Mouse (Mus musculus) forebrain, embryonic 16.5 days (tissue): ENCODE measurements around the gene Plppr3. TPM values are rescaled to one million over a fixed set of nuclear protein-coding genes. Genes with fewer than 3 reads are reported as not detected.

Source experiments
- ATAC-seq: fragments of 200-750 bp; cut with Nextera tagmentation; 2 replicates; pipeline ENCODE4 v1.8.0; 2017; ENCODE audit warnings: mild to moderate bottlenecking, moderate library complexity
- H3K27ac ChIP-seq: fragments of 300-500 bp; sonication (generic); 2 replicates; pipeline ENCODE4 v1.5.1; 2014; ENCODE audit warnings: low read length, control low read depth
- H3K27me3 ChIP-seq: fragments of 300-500 bp; sonication (generic); replicated peaks from 2 replicates; pipeline ENCODE4 v1.6.1; 2014; ENCODE audit warnings: low read length; ENCODE audit not compliant: control insufficient read depth, insufficient read depth
- H3K36me3 ChIP-seq: fragments of 300-500 bp; sonication (generic); 2 replicates; pipeline ENCODE4 v1.6.1; 2014; ENCODE audit not compliant: control insufficient read depth, insufficient read depth
- H3K4me1 ChIP-seq: fragments of 300-500 bp; sonication (generic); replicated peaks from 2 replicates; pipeline ENCODE4 v1.6.1; 2014; ENCODE audit warnings: low read length; ENCODE audit not compliant: control insufficient read depth, insufficient read depth
- H3K4me2 ChIP-seq: fragments of 300-500 bp; sonication (generic); 2 replicates; pipeline ENCODE4 v1.6.1; 2014; ENCODE audit warnings: mild to moderate bottlenecking, low read length, control low read depth
- H3K4me3 ChIP-seq: fragments of 300-500 bp; sonication (generic); replicated peaks from 2 replicates; pipeline ENCODE4 v1.5.1; 2014; ENCODE audit warnings: mild to moderate bottlenecking, low read length, control low read depth
- H3K9ac ChIP-seq: fragments of 300-500 bp; sonication (generic); replicated peaks from 2 replicates; pipeline ENCODE4 v1.6.1; 2014; ENCODE audit warnings: low read depth, low read length, control low read depth
- H3K9me3 ChIP-seq: fragments of 300-500 bp; sonication (generic); 2 replicates; pipeline ENCODE4 v1.6.1; 2016; ENCODE audit warnings: low read length; ENCODE audit not compliant: control insufficient read depth
- WGBS: fragments of 180-500 bp; shearing (Covaris S2); extraction: QIAGEN DNeasy Blood & Tissue Kit; methylation state at CpG from one replicate; pipeline ENCODE4 v1.1.7; 2014; 5-methylcytosine and 5-hydroxymethylcytosine counted together
- polyA plus RNA-seq: library from polyadenylated mRNA; unstranded; fragments of >200 nt; fragmentation: Nextera tagmentation; extraction: Ambion mirVana; gene quantifications from 2 replicates; pipeline ENCODE4 v1.2.1, GENCODE M21; 2015

The Plppr3 gene
- polyA plus RNA-seq, 1 experiment from 2014 or later, result 495 TPM

DNA sequence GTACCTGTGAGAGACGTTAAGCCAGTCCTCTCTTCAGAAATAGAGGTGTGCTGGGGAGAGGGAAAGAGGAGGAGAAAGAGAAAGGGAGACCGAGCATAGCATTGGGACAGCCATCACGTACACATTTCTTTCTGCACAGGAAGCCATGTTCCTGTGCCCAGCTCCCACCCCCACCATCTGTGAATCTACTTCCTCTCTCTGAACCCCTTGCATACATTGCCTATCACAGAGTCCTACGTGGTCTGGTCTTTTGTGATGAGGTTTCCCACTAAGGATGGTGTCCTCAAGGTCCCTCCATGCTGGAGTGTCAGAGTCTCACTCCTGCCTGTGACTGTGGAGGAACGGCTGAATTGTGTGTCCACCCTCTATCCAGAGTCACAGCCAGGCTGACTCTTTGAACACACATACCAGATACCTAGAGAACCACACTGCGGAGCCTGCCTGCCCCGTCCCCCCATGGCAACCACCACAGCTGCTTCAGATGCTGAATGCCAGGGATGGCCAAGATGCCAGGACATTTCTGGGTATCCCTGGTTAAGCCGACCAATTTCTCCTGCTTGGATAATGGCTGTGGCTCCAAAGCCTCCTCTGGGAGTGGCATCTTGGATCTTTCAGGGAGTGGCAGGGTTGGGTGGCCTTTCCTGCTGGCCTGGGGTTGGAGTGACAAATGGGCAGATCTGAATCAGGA is 24.3 kb downstream of the Plppr3 start:
- H3K36me3 ChIP-seq, result no peaks in the 10 kb centered on the region
- 85% methylated on average over 8 of the region's 8 CpGs for WGBS
- peaks cover 23% of the 10 kb centered on the region for H3K4me1 ChIP-seq
- no peak overlapping the region for H3K27ac ChIP-seq
- no peak for ATAC-seq
- no peaks in the 10 kb centered on the region for H3K27me3 ChIP-seq
- no peak overlapping the region for H3K4me2 ChIP-seq
- no peak overlapping the region for H3K4me3 ChIP-seq
- no peak overlapping the region for H3K9ac ChIP-seq
- no peaks in the 10 kb centered on the region for H3K9me3 ChIP-seq

DNA sequence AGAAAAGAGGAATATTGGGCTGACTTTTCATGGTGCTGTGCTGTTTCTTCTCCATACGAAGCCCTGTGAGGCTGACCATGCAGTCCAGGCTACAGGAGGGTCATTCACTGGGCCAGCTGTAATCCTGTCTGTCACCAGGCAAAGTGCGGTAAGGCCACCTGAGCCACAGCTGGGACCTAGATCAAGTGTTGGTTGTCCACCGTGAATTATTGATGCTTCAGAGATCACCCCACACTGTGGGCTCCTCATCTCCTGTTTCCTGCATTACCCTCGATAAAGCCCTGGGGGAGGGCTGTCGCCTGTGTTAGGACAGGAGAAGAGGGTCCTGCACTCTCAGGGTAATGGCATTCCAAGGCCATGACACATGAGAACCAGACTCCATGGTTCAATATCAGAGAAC is 27.9 kb downstream of the Plppr3 start:
- Histone ChIP-seq H3K27me3 (no peaks in the 10 kb centered on the region), H3K9ac (no peak overlapping the region), H3K4me2 (no peak overlapping the region), H3K9me3 (no peaks in the 10 kb centered on the region), H3K36me3 (no peaks in the 10 kb centered on the region), H3K4me3 (no peak overlapping the region), H3K27ac (no peak overlapping the region), H3K4me1 (peaks cover 7% of the 10 kb centered on the region)
- WGBS, result 73% methylated on average over 5 of the region's 5 CpGs
- no peak for ATAC-seq

DNA sequence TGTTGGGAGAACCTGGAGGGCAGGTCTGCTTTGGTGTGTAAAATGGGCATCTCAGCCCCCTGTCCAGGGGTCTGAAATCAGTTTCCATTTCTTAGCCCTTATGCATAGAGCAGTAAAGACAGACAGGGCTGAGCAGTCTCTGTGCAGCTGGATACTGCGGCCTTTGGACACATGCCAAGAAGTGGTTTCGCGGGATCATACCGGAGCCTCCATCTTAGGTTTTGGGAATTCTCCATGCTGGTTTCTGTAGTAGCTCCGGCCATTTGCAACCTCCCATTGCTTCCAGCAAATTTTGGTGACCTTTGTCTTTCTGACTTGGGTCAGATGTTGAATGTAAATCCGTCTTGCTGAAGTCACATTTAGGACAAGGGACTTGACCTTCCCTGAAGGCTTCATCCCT is 31.0 kb downstream of the Plppr3 start:
- Histone ChIP-seq H3K4me2 (no peak overlapping the region; the same call in 1 of the 2 replicates), H3K27ac (no peak overlapping the region), H3K4me3 (no peak overlapping the region), H3K27me3 (no peaks in the 10 kb centered on the region), H3K36me3 (no peaks in the 10 kb centered on the region), H3K9ac (no peak overlapping the region), H3K9me3 (no peaks in the 10 kb centered on the region), H3K4me1 (peaks cover 11% of the 10 kb centered on the region; the same call in 1 of the 2 replicates)
- 51% methylated on average over 6 of the region's 6 CpGs for WGBS
- ATAC-seq, result peak; percentile 29; the same call in 1 of the 2 replicates

DNA sequence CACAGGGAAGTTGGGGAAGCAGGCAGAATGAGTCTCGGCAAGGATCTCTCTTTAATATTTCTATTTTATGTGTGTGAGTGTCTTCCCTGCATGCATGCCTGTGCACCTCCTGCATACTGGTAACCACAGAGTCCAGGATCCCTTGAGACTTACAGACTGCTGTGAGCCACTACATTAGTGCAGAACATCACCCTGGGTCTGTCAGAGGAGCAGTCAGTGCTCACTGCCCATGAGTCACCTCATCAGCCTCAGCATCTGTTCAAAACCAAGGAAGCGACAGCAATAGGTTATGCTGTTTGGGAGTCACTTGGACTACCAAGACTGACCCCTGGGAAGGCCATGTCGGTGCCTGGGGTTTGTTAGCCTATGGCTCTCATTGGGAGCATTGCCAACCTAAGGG is 32.1 kb downstream of the Plppr3 start:
- Histone ChIP-seq H3K36me3 (no peaks in the 10 kb centered on the region), H3K27ac (no peak overlapping the region), H3K9me3 (no peaks in the 10 kb centered on the region), H3K4me1 (peaks cover 11% of the 10 kb centered on the region; the same call in 1 of the 2 replicates), H3K4me2 (no peak overlapping the region), H3K27me3 (no peaks in the 10 kb centered on the region), H3K9ac (no peak overlapping the region), H3K4me3 (no peak overlapping the region)
- WGBS, result 75% methylated on average over 3 of the region's 3 CpGs
- no peak for ATAC-seq

DNA sequence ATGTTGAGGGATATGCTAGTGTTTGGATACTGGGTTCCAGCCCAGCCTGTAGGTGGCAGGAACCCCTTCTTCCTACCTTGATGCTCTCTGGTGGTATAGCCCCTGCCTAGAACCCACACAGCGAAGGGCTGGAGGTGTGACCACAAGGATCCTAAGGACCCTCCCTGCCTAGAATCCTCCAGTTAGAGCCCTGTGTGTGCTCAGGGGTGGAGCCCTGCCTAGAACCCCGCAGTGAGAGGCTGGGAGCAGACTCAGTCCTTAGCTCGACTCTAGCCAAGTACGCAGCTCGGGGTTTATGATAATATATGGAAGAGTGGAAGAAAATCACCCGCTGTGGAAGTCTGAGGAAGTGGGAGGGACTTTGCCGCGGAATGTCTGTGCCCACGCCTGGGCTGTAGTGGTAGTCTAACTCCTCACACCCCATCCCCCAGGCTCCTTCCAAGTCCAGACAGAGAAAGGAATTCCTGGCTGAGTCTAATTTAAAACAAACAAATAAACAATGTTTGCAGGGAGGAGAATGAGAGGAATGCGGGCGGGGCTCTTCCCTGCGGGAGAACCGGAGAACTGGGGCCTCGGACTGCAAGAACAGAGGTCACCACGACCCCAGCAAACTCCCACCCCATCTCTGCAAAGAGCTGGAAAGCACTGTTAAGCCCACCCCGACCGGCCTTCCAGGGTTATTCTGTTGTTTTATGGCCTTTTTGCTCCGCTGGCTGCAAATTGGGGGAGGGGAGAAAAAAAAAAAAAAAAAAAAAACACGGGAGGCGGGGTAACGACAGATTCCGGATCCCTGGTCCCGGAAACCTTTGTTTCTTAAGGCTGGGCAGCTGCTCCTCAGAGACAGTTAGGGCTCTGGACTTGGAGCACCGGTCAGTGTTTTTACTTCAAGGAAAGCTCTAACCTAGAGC is 33.5 kb downstream of the Plppr3 start:
- Histone ChIP-seq H3K9ac (peak overlapping the region; percentile 43), H3K4me2 (peak overlapping the region; percentile 62), H3K27me3 (no peaks in the 10 kb centered on the region), H3K27ac (peak overlapping the region; percentile 43), H3K4me1 (peaks cover 11% of the 10 kb centered on the region; the same call in 1 of the 2 replicates), H3K36me3 (no peaks in the 10 kb centered on the region), H3K4me3 (peak overlapping the region; percentile 43), H3K9me3 (no peaks in the 10 kb centered on the region)
- WGBS, result 1% methylated on average over 23 of the region's 24 CpGs
- ATAC-seq, result peak; percentile 88

DNA sequence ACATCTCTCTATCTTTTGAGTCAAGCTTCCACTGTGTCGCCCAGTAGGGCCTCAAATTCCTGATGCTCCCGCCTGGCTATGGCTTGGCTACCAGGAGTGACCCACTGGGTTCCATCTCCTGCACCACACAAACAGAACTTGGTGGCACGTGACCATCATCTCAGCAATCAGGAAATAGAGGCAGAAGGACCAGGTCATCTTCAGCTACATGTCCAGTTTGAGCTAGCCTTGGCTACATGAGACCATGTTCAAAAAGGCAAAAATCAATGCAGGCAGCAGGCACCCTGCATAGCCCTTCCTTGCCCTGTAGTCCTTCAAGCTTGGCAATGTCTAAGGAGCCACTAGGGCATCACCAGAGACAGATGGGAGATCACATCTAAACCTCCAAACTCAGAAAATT is 34.3 kb downstream of the Plppr3 start:
- 84% methylated on average over 3 of the region's 3 CpGs for WGBS
- H3K27ac ChIP-seq, result 0 out of 2 replicates have a peak overlapping the region, but pooled peaks have one; percentile 4
- peaks cover 11% of the 10 kb centered on the region; the same call in 1 of the 2 replicates for H3K4me1 ChIP-seq
- H3K36me3 ChIP-seq, result no peaks in the 10 kb centered on the region
- ATAC-seq, result no peak
- H3K9me3 ChIP-seq, result no peaks in the 10 kb centered on the region
- no peaks in the 10 kb centered on the region for H3K27me3 ChIP-seq
- H3K4me2 ChIP-seq, result no peak overlapping the region
- no peak overlapping the region for H3K4me3 ChIP-seq
- H3K9ac ChIP-seq, result no peak overlapping the region

DNA sequence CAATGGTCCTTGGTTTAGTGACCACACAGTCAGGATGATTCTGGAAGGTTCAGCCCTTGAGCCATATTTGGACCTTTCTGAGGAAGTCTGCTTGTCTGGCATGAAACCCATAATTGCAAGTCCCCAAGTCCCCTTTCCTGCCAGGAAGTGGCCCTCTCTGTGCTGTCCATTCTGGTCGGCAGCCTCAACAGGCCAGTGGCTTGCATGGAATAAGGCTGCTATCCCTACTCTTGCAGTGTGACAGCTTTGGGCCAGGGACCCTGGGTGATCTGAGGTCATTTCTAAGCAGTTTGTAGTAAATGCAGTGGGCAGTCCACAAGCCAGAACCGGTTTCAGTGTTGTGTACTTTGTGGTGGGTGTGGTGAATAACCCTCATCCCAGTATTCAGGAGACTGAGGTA is 36.3 kb downstream of the Plppr3 start:
- no peak overlapping the region for H3K4me3 ChIP-seq

DNA sequence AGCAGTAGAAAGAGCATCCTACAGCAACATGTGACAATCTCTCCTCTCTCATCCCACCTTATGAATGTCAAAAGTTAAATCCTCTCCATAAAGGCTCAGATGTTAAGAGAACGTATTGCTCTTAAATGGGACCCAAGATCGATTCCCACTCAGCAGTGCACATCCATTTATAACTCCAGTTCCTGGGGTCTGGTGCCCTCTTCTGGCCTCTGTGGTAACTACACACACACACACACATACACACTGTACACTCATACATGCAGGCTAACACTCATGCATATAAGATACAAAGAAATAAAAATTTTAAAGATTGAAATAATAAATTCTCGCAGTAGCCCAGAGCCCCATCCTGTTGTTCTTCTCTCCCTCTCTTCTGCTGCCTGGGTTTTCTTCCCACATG is 37.5 kb downstream of the Plppr3 start:
- Histone ChIP-seq H3K9ac (no peak overlapping the region), H3K4me3 (no peak overlapping the region), H3K9me3 (no peaks in the 10 kb centered on the region), H3K36me3 (no peaks in the 10 kb centered on the region), H3K27ac (no peak overlapping the region), H3K4me2 (no peak overlapping the region), H3K4me1 (peaks cover 7% of the 10 kb centered on the region; the same call in 1 of the 2 replicates), H3K27me3 (no peaks in the 10 kb centered on the region)
- 97% methylated on average over 3 of the region's 3 CpGs for WGBS
- no peak for ATAC-seq

More for the DNA sequence above, 36.3 kb downstream of the Plppr3 start:
- H3K27ac ChIP-seq, result no peak overlapping the region
- 77% methylated on average over 2 of the region's 2 CpGs for WGBS
- no peaks in the 10 kb centered on the region for H3K27me3 ChIP-seq
- no peaks in the 10 kb centered on the region for H3K36me3 ChIP-seq
- no peak overlapping the region for H3K4me2 ChIP-seq
- no peaks in the 10 kb centered on the region for H3K9me3 ChIP-seq
- ATAC-seq, result no peak
- peaks cover 8% of the 10 kb centered on the region; the same call in 1 of the 2 replicates for H3K4me1 ChIP-seq
- H3K9ac ChIP-seq, result no peak overlapping the region

DNA sequence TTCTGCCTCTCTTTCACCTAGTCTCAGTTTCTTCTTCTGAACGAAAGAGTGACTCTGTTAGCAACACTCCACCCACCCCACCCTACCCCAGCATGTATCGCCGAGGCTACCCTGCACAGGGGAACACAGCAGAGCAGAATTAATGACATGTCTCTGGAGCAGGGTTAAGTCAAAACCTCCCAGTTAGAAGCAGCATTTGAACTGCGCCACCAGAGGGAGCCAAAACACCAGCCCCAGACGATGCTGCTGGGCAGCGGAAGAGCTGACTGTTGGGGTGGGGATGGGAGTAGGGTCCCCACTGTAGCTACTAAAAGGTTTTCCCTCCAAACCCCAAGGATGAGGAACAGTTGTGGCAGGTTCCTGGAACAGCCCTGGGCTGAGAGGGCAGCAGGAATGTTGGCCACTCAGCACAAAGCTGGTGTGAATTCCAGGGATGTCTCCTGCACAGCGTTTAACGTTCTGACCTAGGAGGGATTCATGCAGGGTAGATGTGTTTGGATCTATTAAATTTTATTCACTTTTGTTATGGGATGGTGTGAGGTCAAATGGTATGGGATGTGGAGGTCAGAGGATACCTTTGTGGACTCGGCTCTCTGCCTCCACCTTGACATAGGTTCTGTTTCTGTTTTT is 39.5 kb downstream of the Plppr3 start:
- H3K4me3 ChIP-seq, result no peak overlapping the region
- WGBS, result 21% methylated on average over 9 of the region's 9 CpGs
- no peak overlapping the region; the same call in 1 of the 2 replicates for H3K9ac ChIP-seq
- no peaks in the 10 kb centered on the region for H3K36me3 ChIP-seq
- no peaks in the 10 kb centered on the region for H3K9me3 ChIP-seq
- no peak overlapping the region for H3K4me2 ChIP-seq
- H3K27ac ChIP-seq, result no peak overlapping the region
- peak; percentile 76 for ATAC-seq
- H3K27me3 ChIP-seq, result no peaks in the 10 kb centered on the region
- no peaks in the 10 kb centered on the region for H3K4me1 ChIP-seq
